Mouse (Mus musculus) myocyte (in vitro differentiated cells): ENCODE data around the gene Efna3. TPM values are rescaled to one million over a fixed set of nuclear protein-coding genes. Genes with fewer than 3 reads are reported as not detected.

Experiments used
- H3K27me3 ChIP-seq: one replicate; pipeline ENCODE4 v1.6.1; 2011; ENCODE audit not compliant: control insufficient read depth, insufficient read depth, insufficient read length
- H3K36me3 ChIP-seq: one replicate; pipeline ENCODE4 v1.6.1; 2011; ENCODE audit not compliant: control insufficient read depth, insufficient read depth
- H3K4me2 ChIP-seq: one replicate; pipeline ENCODE4 v1.6.1; 2011; ENCODE audit warnings: low read depth, control low read depth
- H3K4me3 ChIP-seq: one replicate; pipeline ENCODE4 v1.5.1; 2011; ENCODE audit warnings: mild to moderate bottlenecking, control low read depth, moderate library complexity
- H3K79me2 ChIP-seq: one replicate; pipeline ENCODE4 v1.6.1; 2011; ENCODE audit not compliant: control insufficient read depth, insufficient read depth
- H3ac ChIP-seq: one replicate; pipeline ENCODE4 v1.6.1; 2011; ENCODE audit not compliant: control insufficient read depth, insufficient read length
- CEBPB ChIP-seq: IDR thresholded peaks from 2 replicates; pipeline ENCODE4 v1.6.1; 2011; ENCODE audit warnings: mild to moderate bottlenecking, moderate library complexity; ENCODE audit not compliant: poor library complexity, insufficient read depth, severe bottlenecking
- E2F4 ChIP-seq: IDR thresholded peaks from one replicate; pipeline ENCODE4 v1.6.1; 2011; ENCODE audit warnings: mild to moderate bottlenecking, control low read depth, moderate library complexity; ENCODE audit not compliant: insufficient read depth
- MAX ChIP-seq: IDR thresholded peaks from one replicate; pipeline ENCODE4 v1.6.1; 2011; ENCODE audit warnings: low read depth, mild to moderate bottlenecking, control low read depth
- MYOD1 ChIP-seq, 3 experiments: IDR thresholded peaks; one replicate each; pipeline ENCODE4 v1.6.1; 2011; ENCODE audit warnings: control low read depth in 2 of 3, low read depth in 2 of 3, mild to moderate bottlenecking in 2 of 3, moderate library complexity in 1 of 3; ENCODE audit not compliant: insufficient read length in 2 of 3, control insufficient read depth in 1 of 3
- MYOG ChIP-seq, 3 experiments: IDR thresholded peaks; one replicate each; pipeline ENCODE4 v1.6.1; 2011; ENCODE audit warnings: control low read depth in 2 of 3, low read depth in 2 of 3, mild to moderate bottlenecking in 2 of 3; ENCODE audit not compliant: insufficient read length in 2 of 3, control insufficient read depth in 1 of 3, insufficient read depth in 1 of 3
- POLR2A ChIP-seq: IDR thresholded peaks from one replicate; pipeline ENCODE4 v1.6.1; 2011; ENCODE audit warnings: low read depth, mild to moderate bottlenecking, control low read depth, moderate library complexity; ENCODE audit not compliant: insufficient read length
- POLR2AphosphoS2 ChIP-seq: IDR thresholded peaks from one replicate; pipeline ENCODE4 v1.6.1; 2011; ENCODE audit warnings: low read depth, control low read depth; ENCODE audit not compliant: insufficient read length
- REST ChIP-seq: IDR thresholded peaks from one replicate; pipeline ENCODE4 v1.6.1; 2011; ENCODE audit warnings: mild to moderate bottlenecking, control low read depth, moderate library complexity; ENCODE audit not compliant: insufficient read depth, insufficient read length
- SRF ChIP-seq: IDR thresholded peaks from one replicate; pipeline ENCODE4 v1.6.1; 2011; ENCODE audit warnings: low read depth; ENCODE audit not compliant: control insufficient read depth, insufficient read length
- TCF12 ChIP-seq: IDR thresholded peaks from one replicate; pipeline ENCODE4 v1.6.1; 2011; ENCODE audit warnings: mild to moderate bottlenecking, control low read depth; ENCODE audit not compliant: poor library complexity, insufficient read depth, severe bottlenecking
- TCF3 ChIP-seq: IDR thresholded peaks from one replicate; pipeline ENCODE4 v1.6.1; 2011; ENCODE audit warnings: low read depth, control low read depth; ENCODE audit not compliant: insufficient read length
- USF1 ChIP-seq: IDR thresholded peaks from one replicate; pipeline ENCODE4 v1.6.1; 2011; ENCODE audit warnings: low read depth, mild to moderate bottlenecking, control low read depth, moderate library complexity
- polyA plus RNA-seq: library from polyadenylated mRNA; unstranded; fragments of >200 nt; fragmentation: generic; extraction: Trizol; gene quantifications from one replicate; pipeline ENCODE4 v1.2.1, GENCODE M21; 2012; ENCODE audit warnings: missing spikeins

Efna3 gene
- polyA plus RNA-seq, 1 experiment, result 1.8 TPM

GRCm38 (mm10) chr3:89330948-89331347 lies 8.2 kb upstream of the Efna3 start:
- Histone ChIP-seq H3K27me3 (no peaks in the 10 kb centered on the region), H3K79me2 (no peaks in the 10 kb centered on the region), H3ac (no peak overlapping the region), H3K36me3 (no peaks in the 10 kb centered on the region), H3K4me3 (no peak overlapping the region), H3K4me2 (no peak overlapping the region)
- TF ChIP-seq MYOD1 (IDR thresholded peaks at IDR 0.05; ENCODE audit: control insufficient read depth in 1 of 3, insufficient read length in 2 of 3, low read depth in 2 of 3) (no peak), MYOG (IDR thresholded peaks at IDR 0.05; ENCODE audit: control insufficient read depth in 1 of 3, insufficient read depth in 1 of 3, insufficient read length in 2 of 3, low read depth in 2 of 3) (no peak), POLR2AphosphoS2 (no peak), CEBPB (no peak), POLR2A (no peak), E2F4 (no peak), SRF (no peak), TCF3 (no peak), MAX (no peak), USF1 (no peak), REST (no peak), TCF12 (no peak)

- no peak overlapping the region for H3K4me2 ChIP-seq
- no peaks in the 10 kb centered on the region for H3K27me3 ChIP-seq
- no peak overlapping the region for H3ac ChIP-seq
- H3K36me3 ChIP-seq, result no peaks in the 10 kb centered on the region
- H3K4me3 ChIP-seq, result no peak overlapping the region
- TF ChIP-seq E2F4 (no peak), TCF3 (no peak), TCF12 (no peak), POLR2A (no peak), CEBPB (no peak), USF1 (no peak), MYOG (IDR thresholded peaks at IDR 0.05; ENCODE audit: control insufficient read depth in 1 of 3, insufficient read depth in 1 of 3, insufficient read length in 2 of 3, low read depth in 2 of 3) (no peak)
- no peaks in the 10 kb centered on the region for H3K79me2 ChIP-seq
Observed at GRCm38 (mm10) chr3:89330346-89330745, 7.6 kb upstream of the Efna3 start.

- no peak overlapping the region for H3K4me2 ChIP-seq
- no peak for TF ChIP-seq E2F4
- TF ChIP-seq MYOG (IDR thresholded peaks at IDR 0.05; ENCODE audit: control insufficient read depth in 1 of 3, insufficient read depth in 1 of 3, insufficient read length in 2 of 3, low read depth in 2 of 3), result no peak
- TF ChIP-seq MAX, result no peak
- TF ChIP-seq SRF, result no peak
- TF ChIP-seq REST, result no peak
- TF ChIP-seq POLR2A, result no peak
- TF ChIP-seq CEBPB, result no peak
- TF ChIP-seq TCF12, result no peak
- no peak for TF ChIP-seq TCF3
- no peak for TF ChIP-seq MYOD1 (IDR thresholded peaks at IDR 0.05; ENCODE audit: control insufficient read depth in 1 of 3, insufficient read length in 2 of 3, low read depth in 2 of 3)
- no peak for TF ChIP-seq POLR2AphosphoS2
- TF ChIP-seq USF1, result no peak
Observed at GRCm38 (mm10) chr3:89328623-89329022, 5.9 kb upstream of the Efna3 start.

GRCm38 (mm10) chr3:89327371-89327870 lies 4.7 kb upstream of the Efna3 start:
- Histone ChIP-seq H3K27me3 (peaks cover 8% of the 10 kb centered on the region), H3ac (no peak overlapping the region), H3K79me2 (no peaks in the 10 kb centered on the region), H3K4me2 (no peak overlapping the region), H3K4me3 (no peak overlapping the region), H3K36me3 (no peaks in the 10 kb centered on the region)
- TF ChIP-seq MYOD1 (IDR thresholded peaks at IDR 0.05; ENCODE audit: control insufficient read depth in 1 of 3, insufficient read length in 2 of 3, low read depth in 2 of 3), result no peak
- no peak for TF ChIP-seq TCF3
- no peak for TF ChIP-seq E2F4
- no peak for TF ChIP-seq USF1
- no peak for TF ChIP-seq SRF
- no peak for TF ChIP-seq POLR2AphosphoS2
- no peak for TF ChIP-seq MYOG (IDR thresholded peaks at IDR 0.05; ENCODE audit: control insufficient read depth in 1 of 3, insufficient read depth in 1 of 3, insufficient read length in 2 of 3, low read depth in 2 of 3)
- no peak for TF ChIP-seq MAX
- TF ChIP-seq CEBPB, result no peak
- TF ChIP-seq TCF12, result no peak
- no peak for TF ChIP-seq REST
- TF ChIP-seq POLR2A, result no peak

More at GRCm38 (mm10) chr3:89328623-89329022, 5.9 kb upstream of the Efna3 start:
- H3ac ChIP-seq, result no peak overlapping the region
- no peak overlapping the region for H3K4me3 ChIP-seq
- H3K79me2 ChIP-seq, result no peaks in the 10 kb centered on the region
- H3K36me3 ChIP-seq, result no peaks in the 10 kb centered on the region
- no peaks in the 10 kb centered on the region for H3K27me3 ChIP-seq

GRCm38 (mm10) chr3:89325882-89326281 lies 3.1 kb upstream of the Efna3 start:
- no peak overlapping the region for H3ac ChIP-seq
- H3K4me3 ChIP-seq, result no peak overlapping the region
- H3K79me2 ChIP-seq, result no peaks in the 10 kb centered on the region
- TF ChIP-seq USF1 (no peak), POLR2AphosphoS2 (no peak), REST (no peak), TCF12 (no peak), MYOG (IDR thresholded peaks at IDR 0.05; ENCODE audit: control insufficient read depth in 1 of 3, insufficient read depth in 1 of 3, insufficient read length in 2 of 3, low read depth in 2 of 3) (no peak), CEBPB (no peak), MYOD1 (IDR thresholded peaks at IDR 0.05; ENCODE audit: control insufficient read depth in 1 of 3, insufficient read length in 2 of 3, low read depth in 2 of 3) (no peak), MAX (no peak), POLR2A (no peak), TCF3 (no peak), SRF (no peak), E2F4 (no peak)
- no peak overlapping the region for H3K4me2 ChIP-seq
- H3K27me3 ChIP-seq, result peaks cover 23% of the 10 kb centered on the region
- H3K36me3 ChIP-seq, result no peaks in the 10 kb centered on the region
